8 mouse cellular contexts compared by ENCODE assay signal in the genomic region with DNA sequence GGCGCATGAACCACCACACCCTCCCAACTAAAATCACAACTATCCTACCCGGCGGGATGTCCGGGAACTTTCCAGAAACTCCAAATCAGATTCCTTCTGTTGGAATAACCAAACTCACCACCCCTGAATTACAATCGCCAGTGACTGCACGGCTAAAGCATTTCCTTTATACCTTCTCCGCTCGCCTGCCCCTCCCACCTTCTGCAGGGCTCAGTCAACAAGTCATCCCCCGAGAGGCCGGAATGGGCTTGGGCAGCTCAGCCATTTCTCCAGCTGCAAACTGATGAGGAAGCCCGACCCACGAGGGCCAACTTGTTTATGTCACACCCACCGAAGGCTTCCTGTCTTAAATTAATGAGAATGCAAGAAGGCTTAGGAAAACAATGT.
DNase-seq lines count a peak whose midpoint lies in the region; ATAC-seq lines count a peak whose summit lies in the region.

No protein-coding gene starts in this region.

- DNase-seq in Muller cell, postnatal 12 days (ENCODE audit: inconsistent ontology term) = peak; percentile 52
- peak; percentile 67 to 72 for DNase-seq in gastrocnemius, postnatal 36 days
- DNase-seq in right cerebral cortex, adult 18-20 months = no peak
- no peak for DNase-seq in left cerebral cortex, postnatal 14 days (ENCODE audit: low spot score in 2 of 2)

- H3K9me3 ChIP-seq in intestine, embryonic 15.5 days = no peaks in the 10 kb centered on the region
- no peaks in the 10 kb centered on the region for H3K9me3 ChIP-seq in liver, embryonic 15.5 days (replicated peaks)
- no peaks in the 10 kb centered on the region for H3K9me3 ChIP-seq in neural tube, embryonic 13.5 days

- H3K36me3 ChIP-seq in intestine, embryonic 15.5 days = no peaks in the 10 kb centered on the region
- H3K36me3 ChIP-seq in liver, embryonic 15.5 days (replicated peaks) = no peaks in the 10 kb centered on the region
- H3K36me3 ChIP-seq in neural tube, embryonic 13.5 days = no peaks in the 10 kb centered on the region

- H3K4me1 ChIP-seq in intestine, embryonic 15.5 days (replicated peaks) = peaks cover 11% of the 10 kb centered on the region
- peaks cover 10% of the 10 kb centered on the region; the same call in 1 of the 2 replicates for H3K4me1 ChIP-seq in liver, embryonic 15.5 days (replicated peaks)
- peaks cover 20% of the 10 kb centered on the region for H3K4me1 ChIP-seq in neural tube, embryonic 13.5 days (replicated peaks)

- intact Hi-C loops in gastrocnemius, postnatal 36 days (cut with DNase I) = no loop called here
- intact Hi-C loops in left cerebral cortex, postnatal 14 days (cut with DNase I) = no loop called here

- peak overlapping the region; percentile 70 for H3K27ac ChIP-seq in intestine, embryonic 15.5 days
- H3K27ac ChIP-seq in liver, embryonic 15.5 days (replicated peaks) = no peak overlapping the region
- no peak overlapping the region for H3K27ac ChIP-seq in neural tube, embryonic 13.5 days (replicated peaks)

- WGBS in intestine, embryonic 15.5 days = 2% methylated on average over 13 of the region's 13 CpGs
- WGBS in liver, embryonic 15.5 days (ENCODE audit: insufficient replicate concordance) = 2% methylated on average over 13 of the region's 13 CpGs
- 3% methylated on average over 13 of the region's 13 CpGs for WGBS in neural tube, embryonic 13.5 days

- H3K9ac ChIP-seq in intestine, embryonic 15.5 days = peak overlapping the region; percentile 60; the same call in 1 of the 2 replicates
- H3K9ac ChIP-seq in liver, embryonic 15.5 days = no peak overlapping the region
- peak overlapping the region; percentile 66 for H3K9ac ChIP-seq in neural tube, embryonic 13.5 days

- H3K27me3 ChIP-seq in intestine, embryonic 15.5 days (replicated peaks) = no peaks in the 10 kb centered on the region
- peaks cover 28% of the 10 kb centered on the region for H3K27me3 ChIP-seq in liver, embryonic 15.5 days
- peaks cover 15% of the 10 kb centered on the region for H3K27me3 ChIP-seq in neural tube, embryonic 13.5 days

- H3K4me3 ChIP-seq in intestine, embryonic 15.5 days (replicated peaks) = peak overlapping the region; percentile 57
- H3K4me3 ChIP-seq in liver, embryonic 15.5 days (replicated peaks) = peak overlapping the region; percentile 50
- peak overlapping the region; percentile 48 for H3K4me3 ChIP-seq in neural tube, embryonic 13.5 days

- H3K4me2 ChIP-seq in intestine, embryonic 15.5 days (replicated peaks) = peak overlapping the region; percentile 99
- peak overlapping the region; percentile 70 for H3K4me2 ChIP-seq in liver, embryonic 15.5 days
- H3K4me2 ChIP-seq in neural tube, embryonic 13.5 days = peak overlapping the region; percentile 97

- peak; percentile 64 for ATAC-seq in common myeloid progenitor, adult 5-6 weeks (replicated peaks; ENCODE audit: low read depth, poor library complexity, severe bottlenecking)
- ATAC-seq in intestine, embryonic 15.5 days = peak; percentile 72
- ATAC-seq in liver, embryonic 15.5 days (ENCODE audit: insufficient read depth) = no peak
- no peak for ATAC-seq in neural tube, embryonic 13.5 days (ENCODE audit: low read depth)

Comparison
In these comparisons a context has a peak if more than half of its experiments do, and no peak if none do; other contexts are left out.
1. DNase-seq: peak in Muller cell, postnatal 12 days (single experiment) and gastrocnemius, postnatal 36 days (2 of 2); none in right cerebral cortex, adult 18-20 months (single experiment) and left cerebral cortex, postnatal 14 days (0 of 2).
2. ATAC-seq: peak in common myeloid progenitor, adult 5-6 weeks (single experiment) and intestine, embryonic 15.5 days (single experiment); none in liver, embryonic 15.5 days (single experiment) and neural tube, embryonic 13.5 days (single experiment).
3. Peak in every context shown above with its lines, with median percentiles within 50 percentile points of each other: H3K4me2 ChIP-seq and H3K4me3 ChIP-seq.